19 mouse cellular contexts compared by ENCODE assay signal in the genomic region with DNA sequence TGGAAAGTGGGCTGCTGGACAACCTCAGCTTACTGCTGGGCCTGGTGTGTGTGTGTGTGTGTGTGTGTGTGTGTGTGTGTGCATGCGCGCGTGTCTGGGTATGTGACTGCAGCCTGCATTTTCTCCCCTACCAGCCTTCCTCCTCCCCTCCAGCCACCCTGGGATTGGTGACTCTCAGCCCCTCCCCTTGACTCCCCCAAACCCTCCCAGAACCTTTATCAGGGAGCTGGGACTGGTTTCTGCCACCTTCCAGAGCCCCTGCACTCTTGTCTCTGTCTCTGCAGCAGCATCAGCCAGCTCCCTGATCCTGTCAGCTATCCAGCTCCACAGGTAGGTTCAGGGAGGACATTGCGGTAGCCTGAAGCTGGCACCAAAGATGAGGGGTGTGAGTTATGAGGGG. TPM values are rescaled to one million over a fixed set of nuclear protein-coding genes. Genes with fewer than 3 reads are reported as not detected.
"Had no signal": no experiment of that assay in that cellular context is flagged by ENCODE, and none has a peak within 500 bp of the region (broad histone marks: within the 10 kb centered on the region; RNA-seq: fewer than 3 reads in every experiment).

No protein-coding gene starts in this region.

- H3K4me2 ChIP-seq: limb, embryonic 13.5 days; midbrain, embryonic 11.5 days; midbrain, embryonic 15.5 days; neural tube, embryonic 13.5 days had no signal

- DNase-seq: kidney, adult 2 months; kidney, postnatal 25 days; layer of hippocampus, adult 9-11 months; layer of hippocampus, postnatal 36 days; lung, adult 2 months; lung, postnatal 36 days; retina, postnatal 1 day; thymus, adult 18-20 months; thymus, postnatal 25 days had no signal

- H3K36me3 ChIP-seq: limb, embryonic 13.5 days; midbrain, embryonic 15.5 days; neural tube, embryonic 13.5 days had no signal

- ATAC-seq: intestine, embryonic 16.5 days; lung, postnatal 0 days; midbrain, embryonic 15.5 days had no signal

- H3K27ac ChIP-seq: limb, embryonic 13.5 days; midbrain, embryonic 15.5 days; neural tube, embryonic 13.5 days had no signal

- H3K9me3 ChIP-seq: limb, embryonic 13.5 days; midbrain, embryonic 15.5 days; neural tube, embryonic 13.5 days had no signal

- H3K9ac ChIP-seq: limb, embryonic 13.5 days; midbrain, embryonic 15.5 days; neural tube, embryonic 13.5 days had no signal

- H3K27me3 ChIP-seq: midbrain, embryonic 15.5 days had no signal

- H3K4me3 ChIP-seq: limb, embryonic 13.5 days; midbrain, embryonic 15.5 days; neural tube, embryonic 13.5 days had no signal

RNA-seq across cellular contexts. Expression of gene Tac2, which starts 0.9 kb away (rescaled TPM):
- total RNA-seq: monocyte, adult 5-6 weeks had no signal
- polyA plus RNA-seq: kidney, adult 2 months; lung, adult 2 months; lung, postnatal 0 days; midbrain, embryonic 11.5 days; midbrain, embryonic 15.5 days; urinary bladder, adult 2 months had no signal

RNA-seq across cellular contexts. Expression of gene Myo1a, which starts 20.2 kb away (rescaled TPM):
- total RNA-seq: monocyte, adult 5-6 weeks had no signal

RNA-seq across cellular contexts. Expression of gene Gpr182, which starts 26.4 kb away (rescaled TPM):
- total RNA-seq: monocyte, adult 5-6 weeks had no signal

RNA-seq across cellular contexts. Expression of gene Rdh1, which starts 34.4 kb away (rescaled TPM):
- total RNA-seq: megakaryocyte, adult 5-6 weeks; monocyte, adult 5-6 weeks had no signal
- polyA plus RNA-seq: limb, embryonic 13.5 days; midbrain, embryonic 11.5 days; midbrain, embryonic 15.5 days; neural tube, embryonic 13.5 days; small intestine, adult 2 months had no signal
